Mouse (Mus musculus) heart, embryonic 12.5 days (tissue): ENCODE measurements around the gene Pcgf2. TPM values are rescaled to one million over a fixed set of nuclear protein-coding genes. Genes with fewer than 3 reads are reported as not detected.

Experiments
- ATAC-seq: fragments of 200-750 bp; cut with Nextera tagmentation; 2 replicates; pipeline ENCODE4 v1.8.0; 2017; ENCODE audit warnings: moderate TSS enrichment, moderate library complexity; ENCODE audit not compliant: insufficient number of reproducible peaks, low FRiP score
- H3K27ac ChIP-seq: fragments of 300-500 bp; sonication (generic); 2 replicates; pipeline ENCODE4 v1.5.1; 2016; ENCODE audit warnings: mild to moderate bottlenecking, moderate library complexity; ENCODE audit not compliant: poor library complexity, severe bottlenecking
- H3K27me3 ChIP-seq: fragments of 300-500 bp; sonication (generic); replicated peaks from 2 replicates; pipeline ENCODE4 v1.6.1; 2016; ENCODE audit warnings: mild to moderate bottlenecking, moderate library complexity
- H3K36me3 ChIP-seq: fragments of 300-500 bp; sonication (generic); 2 replicates; pipeline ENCODE4 v1.6.1; 2016; ENCODE audit warnings: mild to moderate bottlenecking, moderate library complexity
- H3K4me1 ChIP-seq: fragments of 300-500 bp; sonication (generic); replicated peaks from 2 replicates; pipeline ENCODE4 v1.6.1; 2016; ENCODE audit warnings: mild to moderate bottlenecking
- H3K4me2 ChIP-seq: fragments of 300-500 bp; sonication (generic); 2 replicates; pipeline ENCODE4 v1.6.1; 2016; ENCODE audit warnings: mild to moderate bottlenecking, moderate library complexity
- H3K4me3 ChIP-seq: fragments of 300-500 bp; sonication (generic); 2 replicates; pipeline ENCODE4 v1.5.1; 2016; ENCODE audit warnings: mild to moderate bottlenecking
- H3K9ac ChIP-seq: fragments of 300-500 bp; sonication (generic); 2 replicates; pipeline ENCODE4 v1.6.1; 2016; ENCODE audit warnings: mild to moderate bottlenecking, moderate library complexity
- H3K9me3 ChIP-seq: fragments of 300-500 bp; sonication (generic); replicated peaks from 2 replicates; pipeline ENCODE4 v1.6.1; 2016; ENCODE audit warnings: mild to moderate bottlenecking, moderate library complexity
- WGBS: fragments of 180-500 bp; shearing (Covaris S2); methylation state at CpG from one replicate; pipeline ENCODE4 v1.1.7; 2016; 5-methylcytosine and 5-hydroxymethylcytosine counted together
- polyA plus RNA-seq: library from polyadenylated mRNA; unstranded; fragments of >200 nt; fragmentation: Nextera tagmentation; extraction: Ambion mirVana; gene quantifications from 2 replicates; pipeline ENCODE4 v1.2.1, GENCODE M21; 2016

Gene Pcgf2
- polyA plus RNA-seq, 1 experiment from 2014 or later, result 11.0 TPM

DNA sequence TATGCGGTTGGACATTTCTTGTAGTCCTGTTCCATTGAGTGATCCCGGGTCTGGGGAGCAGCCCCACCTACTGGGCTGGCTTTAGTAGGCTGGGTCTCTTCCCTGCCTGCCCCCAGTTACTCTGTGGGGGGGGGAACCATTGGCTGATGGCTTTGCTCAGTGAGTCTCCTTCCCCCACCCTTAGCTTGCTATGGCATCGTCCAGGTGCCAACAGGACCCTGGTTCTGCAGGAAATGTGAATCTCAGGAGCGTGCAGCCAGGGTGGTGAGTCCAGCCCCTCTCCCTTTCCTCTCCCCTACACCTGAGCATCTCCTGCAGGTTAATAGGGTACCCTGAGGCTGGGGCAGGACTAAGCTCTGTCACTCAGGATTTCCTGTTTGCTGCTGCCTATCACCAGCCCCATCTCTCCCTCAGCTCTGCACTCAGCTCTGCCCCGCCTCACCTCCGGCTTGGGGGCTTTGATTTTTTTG is 35.5 kb downstream of the Pcgf2 start:
- ATAC-seq, result no peak
- peaks cover 58% of the 10 kb centered on the region for H3K4me1 ChIP-seq
- no peaks in the 10 kb centered on the region for H3K9me3 ChIP-seq
- peaks cover 38% of the 10 kb centered on the region for H3K36me3 ChIP-seq
- peak overlapping the region; percentile 76 for H3K4me2 ChIP-seq
- 28% methylated on average over 6 of the region's 6 CpGs for WGBS
- peak overlapping the region; percentile 94; the same call in 1 of the 2 replicates for H3K27ac ChIP-seq
- peak overlapping the region; percentile 90 for H3K9ac ChIP-seq
- no peaks in the 10 kb centered on the region for H3K27me3 ChIP-seq
- H3K4me3 ChIP-seq, result peak overlapping the region; percentile 93

GRCm38 (mm10) chr11:97664339-97664665 is 36.0 kb downstream of the Pcgf2 start:
- Histone ChIP-seq H3K27me3 (no peaks in the 10 kb centered on the region), H3K4me3 (peak overlapping the region; percentile 93), H3K4me2 (peak overlapping the region; percentile 76), H3K27ac (peak overlapping the region; percentile 94), H3K4me1 (peaks cover 58% of the 10 kb centered on the region), H3K36me3 (peaks cover 35% of the 10 kb centered on the region), H3K9me3 (no peaks in the 10 kb centered on the region), H3K9ac (peak overlapping the region; percentile 90)
- no peak for ATAC-seq
- WGBS, result 0% methylated on average over 6 of the region's 8 CpGs

- Histone ChIP-seq H3K9me3 (no peaks in the 10 kb centered on the region), H3K4me1 (peaks cover 58% of the 10 kb centered on the region), H3K4me2 (peak overlapping the region; percentile 76), H3K9ac (peak overlapping the region; percentile 90), H3K27ac (peak overlapping the region; percentile 94), H3K27me3 (no peaks in the 10 kb centered on the region), H3K4me3 (peak overlapping the region; percentile 93), H3K36me3 (peaks cover 33% of the 10 kb centered on the region)
- under 1% methylated on average over 29 of the region's 57 CpGs for WGBS
- peak; percentile 31; the same call in 1 of the 2 replicates for ATAC-seq
Observed at GRCm38 (mm10) chr11:97663528-97664338, 36.6 kb downstream of the Pcgf2 start.

GRCm38 (mm10) chr11:97662893-97663527 is 37.3 kb downstream of the Pcgf2 start, which contains the start of gene Mllt6:
Gene Mllt6, plus strand, starts transcription at chr11:97663414.
- peaks cover 27% of the 10 kb centered on the region for H3K36me3 ChIP-seq
- H3K4me2 ChIP-seq, result peak within 1 kb of the TSS; percentile 76
- H3K9me3 ChIP-seq, result no peaks in the 10 kb centered on the region
- ATAC-seq, result peak; percentile 51
- no peaks in the 10 kb centered on the region for H3K27me3 ChIP-seq
- peak within 1 kb of the TSS; percentile 90 for H3K9ac ChIP-seq
- peak within 1 kb of the TSS; percentile 94 for H3K27ac ChIP-seq
- WGBS, result 1% methylated on average over 40 of the region's 76 CpGs
- H3K4me3 ChIP-seq, result peak within 1 kb of the TSS; percentile 93
- peaks cover 53% of the 10 kb centered on the region for H3K4me1 ChIP-seq

DNA sequence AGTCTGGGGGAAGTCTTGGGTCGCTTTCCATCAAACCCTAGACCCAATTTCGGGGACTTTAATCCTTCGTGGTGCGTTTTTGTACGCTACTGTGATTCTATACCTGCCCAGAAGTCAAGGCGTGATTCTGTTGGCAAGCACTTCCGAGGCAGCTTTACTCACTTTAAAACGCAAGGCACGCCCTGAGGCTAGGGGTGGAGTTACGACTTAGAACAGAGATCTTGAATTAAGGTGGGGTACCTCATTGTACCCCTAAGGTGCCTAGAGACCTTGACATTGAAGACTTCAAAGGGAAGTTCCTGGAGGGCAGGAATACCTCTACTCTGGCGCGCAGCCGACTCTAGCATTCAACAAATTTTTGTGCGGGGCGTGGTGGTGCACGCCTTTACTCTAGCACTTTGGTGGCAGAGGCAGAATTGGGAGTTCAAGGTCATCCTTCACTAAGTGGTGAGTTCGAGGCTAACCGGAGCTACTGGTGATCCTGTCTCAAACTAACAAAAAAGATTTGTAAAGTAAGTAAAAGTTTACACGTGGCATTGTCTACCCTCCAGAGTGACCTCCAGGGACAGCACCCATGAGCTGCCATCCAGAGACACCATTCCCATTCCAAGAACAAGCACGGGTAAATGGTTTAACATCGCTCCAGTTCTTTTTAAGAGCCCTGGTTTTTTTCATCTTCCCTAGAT is 37.9 kb downstream of the Pcgf2 start:
- Histone ChIP-seq H3K27ac (peak overlapping the region; percentile 94), H3K9me3 (no peaks in the 10 kb centered on the region), H3K27me3 (no peaks in the 10 kb centered on the region), H3K4me1 (peaks cover 54% of the 10 kb centered on the region), H3K36me3 (peaks cover 21% of the 10 kb centered on the region), H3K4me3 (peak overlapping the region; percentile 93), H3K4me2 (peak overlapping the region; percentile 76), H3K9ac (peak overlapping the region; percentile 90)
- ATAC-seq, result no peak
- WGBS, result 2% methylated on average over 21 of the region's 21 CpGs

- Histone ChIP-seq H3K9ac (peak overlapping the region; percentile 90), H3K4me1 (peaks cover 60% of the 10 kb centered on the region), H3K27ac (peak overlapping the region; percentile 94), H3K27me3 (no peaks in the 10 kb centered on the region), H3K4me2 (peak overlapping the region; percentile 76), H3K36me3 (peaks cover 14% of the 10 kb centered on the region), H3K9me3 (no peaks in the 10 kb centered on the region), H3K4me3 (peak overlapping the region; percentile 93)
- 0% methylated on average over 16 of the region's 20 CpGs for WGBS
- no peak for ATAC-seq
Observed at GRCm38 (mm10) chr11:97661648-97662133, 38.6 kb downstream of the Pcgf2 start.

DNA sequence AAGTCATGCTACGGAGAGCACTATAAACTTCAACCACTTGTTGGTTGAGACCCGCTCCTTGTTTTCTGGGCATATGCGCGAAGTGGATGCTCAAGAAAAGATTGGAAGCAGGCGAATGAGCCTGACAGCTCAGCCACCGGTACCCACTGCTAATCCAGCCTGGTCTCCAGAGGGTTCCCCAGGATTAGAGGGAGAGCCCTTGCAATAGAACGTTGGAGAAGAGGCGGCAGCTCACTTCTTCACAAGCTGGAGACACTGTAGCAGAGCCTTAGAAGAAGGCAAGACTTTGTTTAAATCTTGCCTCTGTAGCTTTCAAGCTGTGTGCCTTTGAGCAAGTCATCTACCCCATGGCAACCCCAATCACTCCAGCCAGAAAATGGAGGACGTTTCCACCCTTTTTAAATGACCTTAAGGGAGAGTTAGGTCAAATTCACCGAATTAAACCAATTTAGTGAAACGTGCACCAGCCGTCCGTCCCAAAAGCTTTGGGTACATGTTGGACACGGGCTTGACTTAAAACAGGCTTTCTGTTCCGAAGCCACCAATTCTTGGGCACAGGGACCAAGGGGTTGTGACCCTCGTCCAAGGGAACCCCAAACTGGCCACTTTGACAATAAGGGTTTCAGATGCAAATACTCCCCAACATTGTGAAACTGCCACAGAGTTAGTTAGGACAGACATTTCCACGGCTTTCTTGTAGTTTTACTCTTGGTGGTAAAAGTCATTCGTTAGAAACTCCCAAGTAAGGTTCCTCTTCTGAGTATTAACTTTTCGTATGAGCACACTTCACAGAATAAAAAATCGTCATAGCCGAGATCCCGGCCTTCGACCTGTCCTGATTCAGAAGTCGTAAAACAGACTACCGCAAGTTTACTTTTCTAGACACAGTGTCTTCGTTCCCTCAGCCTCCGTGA is 39.3 kb downstream of the Pcgf2 start:
- H3K27me3 ChIP-seq, result no peaks in the 10 kb centered on the region
- H3K4me2 ChIP-seq, result peak overlapping the region; percentile 76
- H3K27ac ChIP-seq, result peak overlapping the region; percentile 94
- H3K4me3 ChIP-seq, result peak overlapping the region; percentile 93
- H3K9me3 ChIP-seq, result no peaks in the 10 kb centered on the region
- peaks cover 67% of the 10 kb centered on the region for H3K4me1 ChIP-seq
- no peak for ATAC-seq
- peaks cover 8% of the 10 kb centered on the region for H3K36me3 ChIP-seq
- H3K9ac ChIP-seq, result peak overlapping the region; percentile 90
- WGBS, result 5% methylated on average over 27 of the region's 27 CpGs

GRCm38 (mm10) chr11:97659990-97660714 is 40.1 kb downstream of the Pcgf2 start:
- peaks cover 62% of the 10 kb centered on the region for H3K4me1 ChIP-seq
- H3K36me3 ChIP-seq, result no peaks in the 10 kb centered on the region; the same call in 1 of the 2 replicates
- no peaks in the 10 kb centered on the region for H3K9me3 ChIP-seq
- H3K9ac ChIP-seq, result peak overlapping the region; percentile 86
- peak overlapping the region; percentile 76 for H3K4me2 ChIP-seq
- WGBS, result under 1% methylated on average over 75 of the region's 78 CpGs
- H3K27me3 ChIP-seq, result no peaks in the 10 kb centered on the region
- ATAC-seq, result peak; percentile 75
- peak overlapping the region; percentile 77 for H3K27ac ChIP-seq
- peak overlapping the region; percentile 82 for H3K4me3 ChIP-seq

DNA sequence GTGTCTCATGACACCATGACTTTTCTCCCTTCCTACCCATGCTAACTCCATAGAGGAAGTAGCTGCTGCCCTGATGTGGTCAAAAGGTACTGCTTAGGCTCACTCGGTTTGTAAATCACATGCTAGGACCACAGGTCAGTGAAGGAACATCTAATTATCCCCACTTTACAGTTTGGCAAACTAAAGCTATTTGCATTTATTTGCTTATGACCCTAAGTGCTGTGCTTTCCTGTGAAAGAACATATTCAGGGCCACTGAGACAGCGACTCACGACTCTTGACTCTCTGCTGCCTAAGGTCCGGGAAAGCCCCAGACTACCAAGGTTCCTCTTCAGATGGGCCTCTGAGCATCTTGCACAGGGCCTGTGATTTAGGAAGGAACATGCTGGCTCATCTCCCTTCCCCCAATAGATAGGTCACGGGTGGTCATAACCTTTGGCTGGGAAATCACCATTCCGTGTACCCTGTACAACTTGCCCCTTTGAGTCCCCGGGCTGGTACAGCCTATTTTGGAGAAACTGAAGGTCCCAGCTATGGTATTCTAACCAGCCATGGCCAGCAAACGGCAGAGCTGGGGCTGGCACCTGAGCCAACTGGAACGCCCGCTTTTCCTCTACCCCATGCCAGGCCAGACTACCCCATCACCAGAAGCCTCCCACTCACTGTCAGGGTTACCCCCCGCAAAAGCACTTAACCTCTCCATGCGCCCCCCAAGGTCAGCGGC is 40.9 kb downstream of the Pcgf2 start:
- ATAC-seq, result no peak
- Histone ChIP-seq H3K36me3 (no peaks in the 10 kb centered on the region), H3K4me1 (peaks cover 55% of the 10 kb centered on the region), H3K9ac (peak overlapping the region; percentile 86), H3K4me2 (peak overlapping the region; percentile 76), H3K27ac (peak overlapping the region; percentile 77), H3K27me3 (no peaks in the 10 kb centered on the region), H3K9me3 (no peaks in the 10 kb centered on the region), H3K4me3 (peak overlapping the region; percentile 82)
- 8% methylated on average over 13 of the region's 13 CpGs for WGBS
